Mouse (Mus musculus): ENCODE data around the gene Sync.

GRCm38 (mm10) chr4:129295188-129295587, 7.8 kb downstream of the Sync start:
- TF ChIP-seq CTCF (IDR thresholded peaks at IDR 0.05; ENCODE audit: control insufficient read depth, insufficient read depth, insufficient read length) (no peak), MYOG (IDR thresholded peaks at IDR 0.05; ENCODE audit: control insufficient read depth, extremely low read depth, insufficient read length) (no peak), MAX (IDR thresholded peaks at IDR 0.05) (no peak), CEBPB (IDR thresholded peaks at IDR 0.05; ENCODE audit: low read depth) (no peak)
